Mouse (Mus musculus): ENCODE results near the gene Igfbpl1. TPM values are rescaled to one million over a fixed set of nuclear protein-coding genes. Genes with fewer than 3 reads are reported as not detected.

The Igfbpl1 gene
- total and polyA plus RNA-seq, 3 experiments = not detected

DNA sequence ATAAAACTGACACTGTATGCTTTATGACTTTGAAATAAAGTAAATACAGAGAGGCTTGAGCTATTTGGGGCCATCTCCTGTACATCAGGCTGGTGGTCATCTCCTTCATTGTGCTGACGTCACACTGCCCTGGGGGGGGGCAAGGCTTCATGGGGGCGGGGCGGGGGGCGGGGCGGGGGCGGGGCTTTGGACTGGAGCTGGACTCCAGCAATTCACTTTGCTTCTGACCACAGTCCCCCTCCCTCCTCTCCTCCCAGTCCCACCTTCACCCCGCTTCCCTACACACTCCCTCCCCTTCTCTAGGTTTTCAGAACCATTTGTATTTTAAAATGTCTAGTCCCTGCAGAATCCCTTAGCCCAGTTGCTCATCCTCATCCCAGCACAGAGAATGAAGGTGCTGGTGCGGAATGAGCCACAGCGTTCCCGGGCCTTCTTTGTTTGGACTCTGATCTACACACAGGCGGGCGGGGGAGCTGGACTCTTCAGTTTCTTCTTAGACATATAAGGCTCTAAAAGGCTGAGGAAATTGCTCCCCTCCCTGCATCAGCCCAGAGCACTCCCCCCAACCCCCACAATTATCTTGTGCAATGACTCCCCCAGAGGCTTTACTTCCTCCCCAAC is 31.4 kb downstream of the Igfbpl1 start:
- in situ Hi-C loops (cut with MboI; ENCODE audit: low pct_ligation_motif_present, low pct_unique_long_range_greater_than_20kb, low sequenced_read_pairs) = loop anchor here (25.0 kb wide), 1 partner anchor 508 kb away; the partner anchor contains the start of gene Trmt10b
- no peak for DNase-seq (ENCODE audit: extremely low read depth)

DNA sequence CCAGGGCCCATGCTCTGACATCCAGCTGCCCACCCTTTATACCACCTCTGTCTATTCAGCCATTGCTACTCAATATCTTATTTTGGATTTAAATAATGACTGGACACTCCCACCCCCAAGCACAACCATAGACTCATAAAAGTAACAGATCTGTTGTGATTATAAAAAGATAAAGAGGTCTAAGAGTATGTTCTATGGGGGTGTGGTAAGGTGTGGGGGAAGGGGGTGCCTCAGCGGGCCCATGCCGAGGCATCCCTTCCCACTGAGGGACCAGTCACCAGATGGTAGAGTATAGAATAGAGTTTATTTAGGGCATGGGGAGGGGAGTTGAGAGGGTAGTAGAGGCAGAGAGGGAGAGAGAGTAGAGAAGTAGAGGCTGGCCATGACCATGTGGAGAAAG is 36.7 kb downstream of the Igfbpl1 start:
- Histone ChIP-seq H3K36me3 (replicated peaks in 1 of 2; ENCODE audit: control insufficient read depth in 1 of 2, insufficient read depth in 1 of 2, low read length in 1 of 2) (no peaks in the 10 kb centered on the region), H3K27me3 (replicated peaks) (peaks cover 3% of the 10 kb centered on the region), H3K9me3 (replicated peaks; ENCODE audit: low read length) (no peaks in the 10 kb centered on the region), H3K27ac (ENCODE audit: insufficient read depth, low read depth) (no peak overlapping the region), H3K4me1 (ENCODE audit: control insufficient read depth in 1 of 2, insufficient read depth in 2 of 2) (no peaks in the 10 kb centered on the region), H3K4me2 (ENCODE audit: insufficient read depth, low read depth, poor library complexity, severe bottlenecking) (no peak overlapping the region), H3K9ac (ENCODE audit: insufficient read depth, low read depth) (no peak overlapping the region), H3K4me3 (replicated peaks in 1 of 3; ENCODE audit: low read depth in 2 of 3, low read length in 2 of 3, poor library complexity in 1 of 3) (no peak overlapping the region), H3K79me2 (replicated peaks; ENCODE audit: control insufficient read depth, extremely low read depth, insufficient read depth, poor library complexity, severe bottlenecking) (no peaks in the 10 kb centered on the region)
- in situ Hi-C loops (cut with MboI; ENCODE audit: low pct_ligation_motif_present, low pct_unique_long_range_greater_than_20kb, low sequenced_read_pairs) (loop anchor here (25.0 kb wide), 1 partner anchor 503 kb away; the partner anchor contains the start of gene Trmt10b), dilution Hi-C loops (cut with MboI; ENCODE audit: extremely low pct_ligation_motif_present, extremely low pct_unique_long_range_greater_than_20kb, low sequenced_read_pairs) (no loop called here)
- no peak for DNase-seq (ENCODE audit: extremely low read depth)
- TF ChIP-seq POLR2AphosphoS2 (IDR thresholded peaks at IDR 0.05; ENCODE audit: low read depth, low read length) (no peak), JUND (conservative IDR thresholded peaks at IDR 0.05; ENCODE audit: low read depth, low read length) (no peak), CHD2 (IDR thresholded peaks at IDR 0.05; ENCODE audit: low read length) (no peak), SIN3A (IDR thresholded peaks at IDR 0.05; ENCODE audit: low read length) (no peak), ZKSCAN1 (IDR thresholded peaks at IDR 0.05; ENCODE audit: borderline replicate concordance, low read depth, low read length) (no peak), HCFC1 (IDR thresholded peaks at IDR 0.05; ENCODE audit: low read depth, low read length) (no peak), NRF1 (IDR thresholded peaks at IDR 0.05; ENCODE audit: low read depth, low read length) (no peak), MAFK (IDR thresholded peaks at IDR 0.05; ENCODE audit: insufficient replicate concordance, low read length) (no peak), ZMIZ1 (IDR thresholded peaks at IDR 0.05; ENCODE audit: low read depth, low read length) (no peak), MYC (IDR thresholded peaks at IDR 0.05; ENCODE audit: low read depth, low read length) (no peak), IRF4 (IDR thresholded peaks at IDR 0.05; ENCODE audit: low read depth, low read length) (no peak), TCF12 (IDR thresholded peaks at IDR 0.05; ENCODE audit: low read depth, low read length) (no peak), MAX (IDR thresholded peaks at IDR 0.05; ENCODE audit: low read length) (no peak), MAZ (IDR thresholded peaks at IDR 0.05; ENCODE audit: low read depth, low read length) (no peak), CTCF (conservative IDR thresholded peaks at IDR 0.05 in 1 of 2, IDR thresholded peaks at IDR 0.05 in 1 of 2; ENCODE audit: low read depth in 2 of 2, low read length in 2 of 2) (no peak), RAD21 (IDR thresholded peaks at IDR 0.05; ENCODE audit: low read depth, low read length) (no peak), ZNF384 (IDR thresholded peaks at IDR 0.05; ENCODE audit: low read depth, low read length) (no peak), MEF2A (IDR thresholded peaks at IDR 0.05; ENCODE audit: borderline replicate concordance, low read depth, low read length) (no peak), USF1 (IDR thresholded peaks at IDR 0.05; ENCODE audit: low read depth, low read length) (no peak)

More for the DNA sequence above, 31.4 kb downstream of the Igfbpl1 start:
- H3K36me3 ChIP-seq (replicated peaks in 1 of 2; ENCODE audit: control insufficient read depth in 1 of 2, insufficient read depth in 1 of 2, low read length in 1 of 2) = no peaks in the 10 kb centered on the region
- dilution Hi-C loops (cut with MboI; ENCODE audit: extremely low pct_ligation_motif_present, extremely low pct_unique_long_range_greater_than_20kb, low sequenced_read_pairs) = no loop called here
- H3K79me2 ChIP-seq (replicated peaks; ENCODE audit: control insufficient read depth, extremely low read depth, insufficient read depth, poor library complexity, severe bottlenecking) = no peaks in the 10 kb centered on the region
- peaks cover 0 to 7% of the 10 kb centered on the region in 2 experiments; a peak in 2 of 4 replicates for H3K4me1 ChIP-seq (ENCODE audit: control insufficient read depth in 1 of 2, insufficient read depth in 2 of 2)
- H3K4me2 ChIP-seq (ENCODE audit: insufficient read depth, low read depth, poor library complexity, severe bottlenecking) = peak overlapping the region; percentile 73
- TF ChIP-seq POLR2AphosphoS2 (IDR thresholded peaks at IDR 0.05; ENCODE audit: low read depth, low read length) (no peak), ETS1 (conservative IDR thresholded peaks at IDR 0.05; ENCODE audit: low read depth, low read length) (no peak), TBP (conservative IDR thresholded peaks at IDR 0.05; ENCODE audit: low read depth, low read length) (no peak), UBTF (IDR thresholded peaks at IDR 0.05; ENCODE audit: low read depth, low read length) (no peak), JUN (IDR thresholded peaks at IDR 0.05; ENCODE audit: insufficient read depth, low read depth, low read length) (no peak), ZC3H11A (IDR thresholded peaks at IDR 0.05; ENCODE audit: low read depth, low read length) (no peak), GABPA (IDR thresholded peaks at IDR 0.05; ENCODE audit: insufficient replicate concordance, low read depth, low read length) (no peak), USF2 (conservative IDR thresholded peaks at IDR 0.05; ENCODE audit: low read depth, low read length) (no peak), JUND (conservative IDR thresholded peaks at IDR 0.05; ENCODE audit: low read depth, low read length) (no peak), IRF4 (IDR thresholded peaks at IDR 0.05; ENCODE audit: low read depth, low read length) (no peak), MAZ (IDR thresholded peaks at IDR 0.05; ENCODE audit: low read depth, low read length) (no peak), NELFE (IDR thresholded peaks at IDR 0.05; ENCODE audit: low read depth, low read length) (no peak), ZKSCAN1 (IDR thresholded peaks at IDR 0.05; ENCODE audit: borderline replicate concordance, low read depth, low read length) (no peak), EP300 (IDR thresholded peaks at IDR 0.05; ENCODE audit: low read length) (no peak)
- H3K9ac ChIP-seq (ENCODE audit: insufficient read depth, low read depth) = no peak overlapping the region
- H3K4me3 ChIP-seq (replicated peaks in 1 of 3; ENCODE audit: low read depth in 2 of 3, low read length in 2 of 3, poor library complexity in 1 of 3) = no peak overlapping the region
- H3K27me3 ChIP-seq (replicated peaks) = peaks cover 3% of the 10 kb centered on the region
- H3K9me3 ChIP-seq (replicated peaks; ENCODE audit: low read length) = no peaks in the 10 kb centered on the region
- no peak overlapping the region for H3K27ac ChIP-seq (ENCODE audit: insufficient read depth, low read depth)
